Mouse (Mus musculus) gastrocnemius, adult 2 months (tissue): ENCODE results near the gene Grik4. TPM values are rescaled to one million over a fixed set of nuclear protein-coding genes. Genes with fewer than 3 reads are reported as not detected.
A peak's percentile ranks its signal among the peaks of the same experiment; 100 is the strongest.

Experiments
- DNase-seq: peaks from one replicate; pipeline ENCODE4 v3.0.0; 2022
- H3K27ac ChIP-seq: fragments of 200-600 bp; 2 replicates; pipeline ENCODE4 v1.8.1; 2022; ENCODE audit warnings: mild to moderate bottlenecking
- H3K4me3 ChIP-seq: fragments of 200-600 bp; 2 replicates; pipeline ENCODE4 v1.8.1; 2022; ENCODE audit warnings: mild to moderate bottlenecking, moderate library complexity
- CTCF ChIP-seq: fragments of 200-600 bp; IDR thresholded peaks from 2 replicates; pipeline ENCODE4 v1.8.1; 2022; ENCODE audit warnings: antibody characterized with exemption, mild to moderate bottlenecking, moderate library complexity
- intact Hi-C: fragments of 180-260 bp; cut with DNase I; formaldehyde crosslinking; loops from one replicate; pipeline ENCODE4 v1.15.1; 2025
- total RNA-seq, 2 experiments: library from RNA; stranded (reverse); gene quantifications; 2 replicates each; pipeline ENCODE4 v1.2.3; 2021

Grik4 gene
- total RNA-seq, 2 experiments from 2014 or later: 0.22 TPM; not detected in 1

DNA sequence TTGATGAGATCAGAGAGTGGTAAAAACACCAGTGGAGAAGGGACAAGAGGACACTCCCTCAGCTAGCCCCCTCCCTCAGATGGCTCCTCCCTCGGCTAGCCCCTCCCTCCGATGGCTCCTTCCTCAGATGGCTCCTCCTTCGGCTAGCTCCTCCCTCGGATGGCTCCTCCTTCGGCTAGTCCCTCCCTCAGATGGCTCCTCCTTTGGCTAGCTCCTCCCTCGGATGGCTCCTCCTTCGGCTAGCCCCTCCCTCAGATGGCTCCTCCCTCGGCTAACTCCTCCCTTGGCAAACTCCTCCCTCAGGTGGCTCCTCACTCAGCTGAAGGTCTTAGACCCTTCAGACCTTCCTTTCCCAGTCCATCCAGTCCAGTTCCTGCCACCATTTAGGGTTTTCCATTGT is 51.5 kb downstream of the Grik4 start:
- DNase-seq: no peak
- Histone ChIP-seq H3K4me3 (no peak overlapping the region), H3K27ac (no peak overlapping the region)
- intact Hi-C loops: no loop called here
- TF ChIP-seq CTCF: no peak

- no peak for TF ChIP-seq CTCF
- Histone ChIP-seq H3K4me3 (no peak overlapping the region), H3K27ac (no peak overlapping the region)
- no peak for DNase-seq
- intact Hi-C loops: no loop called here
Measured at GRCm38 (mm10) chr9:42887930-42888329, 56.4 kb downstream of the Grik4 start.

DNA sequence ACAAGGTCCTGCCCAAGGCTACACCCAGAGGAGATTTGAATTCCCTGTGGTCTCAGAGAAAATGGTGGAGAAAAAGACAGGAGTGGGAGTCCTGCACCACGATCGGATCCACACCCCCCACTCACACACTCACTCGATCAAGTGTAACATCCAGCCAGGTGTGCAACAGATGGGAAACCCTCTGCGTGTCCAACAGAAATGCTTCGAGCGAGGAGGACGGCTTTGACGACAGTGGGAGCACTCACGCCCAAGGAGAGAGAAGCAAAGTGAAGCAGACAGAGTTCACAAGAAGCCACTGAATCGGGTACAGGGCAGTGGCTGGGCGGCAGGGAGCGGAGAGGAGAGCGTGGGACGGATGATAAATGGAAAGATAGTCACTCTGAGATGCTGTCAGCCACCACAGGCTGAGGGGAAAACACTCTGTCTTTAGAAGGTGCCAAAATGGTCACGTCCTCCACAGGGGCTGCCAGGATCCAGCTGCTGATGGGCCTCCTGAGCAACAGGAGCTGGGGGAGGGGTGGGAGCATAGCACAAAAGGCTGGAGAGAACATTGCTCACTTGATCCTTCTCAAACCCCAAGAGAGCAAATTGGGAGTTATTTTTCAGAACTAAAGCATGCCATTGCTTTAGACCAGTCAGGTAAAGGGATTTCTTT is 58.1 kb downstream of the Grik4 start:
- intact Hi-C loops: no loop called here
- no peak for DNase-seq
- TF ChIP-seq CTCF: no peak
- Histone ChIP-seq H3K27ac (no peak overlapping the region), H3K4me3 (no peak overlapping the region)

DNA sequence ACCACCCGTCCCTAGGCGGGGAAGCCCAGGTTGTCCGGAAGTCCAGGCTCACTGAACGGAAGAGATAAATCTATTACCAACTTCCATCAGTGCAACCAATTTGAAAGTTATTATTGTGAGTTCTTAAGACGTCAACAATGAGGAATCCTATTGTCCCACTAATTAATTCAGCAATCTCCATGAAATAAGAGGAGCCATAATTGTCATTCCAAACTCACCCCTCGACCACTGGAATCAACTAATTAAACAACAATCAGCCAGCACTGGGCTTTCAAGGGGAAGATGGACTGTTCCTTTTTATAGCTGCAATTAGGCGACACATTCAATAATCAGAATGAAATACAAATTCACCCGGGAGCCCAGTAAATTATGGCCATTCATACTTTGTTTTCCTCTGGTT is 58.7 kb downstream of the Grik4 start:
- no peak for TF ChIP-seq CTCF
- Histone ChIP-seq H3K27ac (no peak overlapping the region), H3K4me3 (no peak overlapping the region)
- DNase-seq: no peak
- intact Hi-C loops: no loop called here

DNA sequence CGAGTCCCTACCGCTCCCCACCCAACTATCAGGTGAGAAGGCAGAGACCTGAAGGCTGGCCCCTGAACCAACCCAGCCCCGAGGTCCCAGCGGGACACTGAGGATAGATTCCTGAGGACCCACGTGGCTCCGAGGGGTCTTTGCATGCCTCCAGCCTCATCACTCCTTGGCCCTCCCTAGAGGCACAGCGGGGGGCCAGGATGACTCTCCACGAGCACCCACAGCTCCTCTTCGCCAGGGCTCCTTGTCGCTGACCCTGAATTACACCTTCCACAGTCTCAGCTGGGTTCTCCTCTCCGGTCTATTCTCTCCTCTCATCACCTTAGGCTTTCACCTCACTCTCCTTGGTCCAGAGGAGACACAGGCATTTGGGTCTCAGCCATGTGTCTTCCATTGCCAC is 59.2 kb downstream of the Grik4 start:
- intact Hi-C loops: no loop called here
- Histone ChIP-seq H3K4me3 (no peak overlapping the region), H3K27ac (no peak overlapping the region)
- no peak for DNase-seq
- TF ChIP-seq CTCF: no peak

DNA sequence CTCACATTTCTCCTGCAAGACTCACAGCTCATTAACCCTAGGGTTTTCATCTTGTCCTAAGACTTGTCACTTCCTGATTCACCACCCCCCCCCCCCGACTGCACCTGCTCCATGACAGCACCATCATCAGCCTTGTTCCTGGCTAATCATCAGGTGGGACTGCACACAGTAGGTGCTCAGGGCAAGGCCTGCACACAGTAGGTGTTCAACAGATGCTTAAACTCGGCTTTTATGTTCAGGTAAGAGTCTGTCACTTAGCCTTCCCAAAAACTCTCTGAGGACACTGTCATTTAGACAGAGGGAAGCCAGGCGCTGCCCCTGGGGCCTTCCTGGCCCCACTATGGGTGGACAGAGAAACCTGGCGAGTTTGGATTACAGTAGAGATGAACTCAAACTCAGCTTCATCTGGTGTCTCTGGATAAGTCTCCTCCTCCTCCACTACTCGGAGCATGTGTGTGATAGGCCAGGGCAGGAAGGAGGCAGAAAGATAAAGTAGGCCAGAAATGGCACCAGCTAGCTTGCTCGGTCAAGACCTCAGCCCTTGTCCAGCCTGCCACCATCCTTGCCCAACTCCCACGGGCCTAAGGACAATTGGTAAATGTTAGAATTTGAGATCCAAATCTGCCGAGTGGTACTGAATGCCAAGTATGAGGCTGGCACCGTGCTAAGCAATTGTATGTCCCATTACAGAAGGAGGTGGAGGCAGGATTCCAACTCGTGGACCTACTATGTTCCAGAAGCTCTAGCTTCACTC is 61.1 kb downstream of the Grik4 start:
- no peak overlapping the region for H3K27ac ChIP-seq
- H3K4me3 ChIP-seq: no peak overlapping the region
- TF ChIP-seq CTCF: no peak
- DNase-seq: no peak
- intact Hi-C loops: no loop called here

DNA sequence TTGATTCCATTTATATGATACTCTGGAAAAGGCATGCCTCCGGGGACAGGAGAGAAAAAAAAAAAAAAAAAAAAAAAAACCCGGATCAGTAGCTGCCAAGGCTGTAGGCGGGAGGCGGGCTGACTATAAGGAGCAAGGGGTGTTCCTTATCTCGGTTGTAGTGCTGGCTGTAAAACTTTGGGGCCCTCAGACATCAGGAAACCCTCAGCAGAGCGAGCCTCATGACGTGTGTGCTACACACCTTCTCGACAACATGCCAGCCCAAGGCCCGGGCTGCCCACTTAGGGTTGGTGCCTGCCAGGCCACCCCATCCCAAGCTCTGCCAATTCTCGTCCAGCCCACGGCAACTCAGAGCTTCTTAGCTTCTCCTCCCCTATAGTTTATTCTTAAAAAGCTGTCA is 62.0 kb downstream of the Grik4 start:
- intact Hi-C loops: no loop called here
- no peak for DNase-seq
- TF ChIP-seq CTCF: no peak
- no peak overlapping the region for H3K27ac ChIP-seq
- H3K4me3 ChIP-seq: no peak overlapping the region

DNA sequence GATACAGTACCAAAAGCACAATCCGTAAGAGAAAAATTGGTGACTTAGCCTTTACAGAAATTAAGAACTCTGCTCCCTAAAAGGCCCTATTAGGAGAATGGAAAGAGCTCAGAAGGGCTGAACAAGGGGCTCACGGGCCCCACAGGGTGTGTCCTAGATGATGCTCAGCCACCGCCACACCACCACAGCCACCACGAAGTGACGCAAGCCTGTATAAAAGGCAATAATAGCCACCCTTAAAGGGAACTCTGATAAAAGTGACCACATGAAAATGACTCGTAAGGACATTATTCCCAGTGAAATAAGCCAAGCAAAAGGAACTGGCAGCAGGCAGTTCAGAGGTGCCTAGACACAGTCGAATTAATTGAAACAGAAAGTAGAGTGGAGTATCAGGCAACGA is 63.3 kb downstream of the Grik4 start:
- intact Hi-C loops: no loop called here
- DNase-seq: no peak
- no peak overlapping the region for H3K4me3 ChIP-seq
- no peak overlapping the region for H3K27ac ChIP-seq
- no peak for TF ChIP-seq CTCF

GRCm38 (mm10) chr9:42878401-42878800 is 65.9 kb downstream of the Grik4 start:
- H3K27ac ChIP-seq: no peak overlapping the region
- no peak overlapping the region for H3K4me3 ChIP-seq
- intact Hi-C loops: no loop called here
- no peak for DNase-seq
- TF ChIP-seq CTCF: no peak

DNA sequence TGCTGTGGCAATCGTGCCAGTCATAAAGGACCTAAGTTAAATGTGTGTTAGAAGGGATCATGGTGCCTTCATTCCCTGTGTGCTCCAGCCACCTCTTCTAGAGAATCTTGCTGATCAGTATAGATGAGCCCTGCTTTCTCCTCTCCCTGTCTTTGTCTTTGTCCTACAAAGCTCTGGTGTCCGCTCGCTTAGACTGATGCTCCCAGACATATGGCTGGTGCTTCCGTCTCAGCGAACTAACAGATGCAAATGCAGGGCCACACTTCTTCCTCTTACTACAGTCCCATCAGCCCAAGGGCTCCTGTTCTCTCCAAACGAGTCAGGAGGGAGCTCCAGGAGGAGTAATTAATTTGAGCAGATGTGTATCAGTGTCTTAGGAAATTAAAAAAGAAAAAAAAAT is 71.4 kb downstream of the Grik4 start:
- no peak for TF ChIP-seq CTCF

GRCm38 (mm10) chr9:42871681-42872080 is 72.6 kb downstream of the Grik4 start:
- intact Hi-C loops: no loop called here
- Histone ChIP-seq H3K4me3 (no peak overlapping the region), H3K27ac (no peak overlapping the region)
- no peak for TF ChIP-seq CTCF
- DNase-seq: peak; percentile 28

More for the DNA sequence above, 71.4 kb downstream of the Grik4 start:
- no peak overlapping the region for H3K27ac ChIP-seq
- H3K4me3 ChIP-seq: no peak overlapping the region
- DNase-seq: no peak
- intact Hi-C loops: no loop called here

DNA sequence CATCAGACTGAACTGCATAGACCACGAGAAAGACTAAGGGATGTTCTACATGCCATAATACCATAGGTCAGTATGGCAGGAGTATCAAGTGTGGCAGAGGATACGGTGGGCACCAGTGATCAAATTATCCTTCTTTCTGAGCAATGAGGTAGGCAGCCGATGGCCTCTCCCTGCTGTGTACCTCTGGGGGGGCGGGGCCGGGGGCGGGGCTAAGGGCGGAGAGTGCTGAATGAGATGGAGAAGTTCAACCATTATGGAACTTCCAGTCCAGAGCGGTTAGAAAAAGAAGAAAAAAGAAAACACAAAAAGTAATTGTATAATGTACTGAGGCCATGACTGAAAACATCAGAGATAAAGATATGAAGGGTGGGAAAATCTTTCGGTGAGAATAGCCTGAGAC is 74.0 kb downstream of the Grik4 start:
- no peak overlapping the region for H3K4me3 ChIP-seq
- no peak for DNase-seq
- intact Hi-C loops: no loop called here
- no peak overlapping the region for H3K27ac ChIP-seq
- no peak for TF ChIP-seq CTCF

DNA sequence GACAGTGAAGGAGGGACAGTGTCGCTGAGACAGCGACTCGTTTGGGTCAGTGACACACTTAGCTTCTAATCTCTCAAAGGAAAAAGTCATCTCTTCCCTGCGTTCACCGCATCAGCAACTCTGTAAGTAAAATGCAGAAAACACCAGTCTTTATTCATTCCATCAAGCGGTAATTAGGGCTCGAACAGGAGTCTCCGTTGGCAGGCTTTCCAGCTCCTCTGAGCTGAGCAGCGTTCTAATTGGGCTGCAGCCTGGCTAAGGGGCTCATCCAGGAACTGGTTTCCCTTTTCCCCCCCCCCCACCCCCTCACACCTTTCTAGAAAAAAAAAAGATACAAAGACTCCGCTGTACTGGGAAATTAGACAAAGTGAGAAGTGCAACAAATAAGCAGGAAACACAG is 75.8 kb downstream of the Grik4 start:
- no peak for DNase-seq
- intact Hi-C loops: no loop called here
- no peak overlapping the region for H3K4me3 ChIP-seq
- no peak overlapping the region for H3K27ac ChIP-seq
- TF ChIP-seq CTCF: no peak

- TF ChIP-seq CTCF: no peak
- DNase-seq: no peak
- intact Hi-C loops: no loop called here
- Histone ChIP-seq H3K4me3 (no peak overlapping the region), H3K27ac (no peak overlapping the region)
Measured at GRCm38 (mm10) chr9:42866650-42867049, 77.6 kb downstream of the Grik4 start.
